Mouse (Mus musculus) liver, postnatal 0 days (tissue): ENCODE results near the gene Cds2. TPM values are rescaled to one million over a fixed set of nuclear protein-coding genes. Genes with fewer than 3 reads are reported as not detected.
A peak's percentile ranks its signal among the peaks of the same experiment; 100 is the strongest.
"Not testable (repeated sequence)": the region's sequence is repeated elsewhere in the genome, so short reads cannot be mapped to it uniquely, and the experiment has no call there.

Source experiments
- ATAC-seq: fragments of 200-750 bp; cut with Nextera tagmentation; 2 replicates; pipeline ENCODE4 v1.8.0; 2017; ENCODE audit warnings: mild to moderate bottlenecking, moderate library complexity
- DNase-seq: peaks from one replicate; pipeline ENCODE4 v3.0.0-alpha.2; 2016
- H3K27ac ChIP-seq: fragments of 300-500 bp; sonication (generic); 2 replicates; pipeline ENCODE4 v1.5.1; 2014; ENCODE audit warnings: antibody characterized with exemption, moderate library complexity, mild to moderate bottlenecking, low read depth
- H3K27me3 ChIP-seq: fragments of 300-500 bp; sonication (generic); 2 replicates; pipeline ENCODE4 v1.6.1; 2014; ENCODE audit warnings: low read length, control low read depth, mixed read lengths; ENCODE audit not compliant: insufficient read depth
- H3K36me3 ChIP-seq: fragments of 300-500 bp; sonication (generic); replicated peaks from 2 replicates; pipeline ENCODE4 v1.6.1; 2014; ENCODE audit warnings: mild to moderate bottlenecking, control low read depth, low read length, moderate library complexity, mixed read lengths; ENCODE audit not compliant: insufficient read depth
- H3K4me1 ChIP-seq: fragments of 300-500 bp; sonication (generic); 2 replicates; pipeline ENCODE4 v1.6.1; 2014; ENCODE audit warnings: antibody characterized with exemption, mild to moderate bottlenecking, control low read depth; ENCODE audit not compliant: insufficient read depth
- H3K4me2 ChIP-seq: fragments of 300-500 bp; sonication (generic); 2 replicates; pipeline ENCODE4 v1.6.1; 2014; ENCODE audit warnings: low read depth, mild to moderate bottlenecking, low read length, moderate library complexity, mixed read lengths
- H3K4me3 ChIP-seq: fragments of 300-500 bp; sonication (generic); 2 replicates; pipeline ENCODE4 v1.5.1; 2014; ENCODE audit warnings: low read depth, low read length
- H3K9ac ChIP-seq: fragments of 300-500 bp; sonication (generic); replicated peaks from 2 replicates; pipeline ENCODE4 v1.6.1; 2014; ENCODE audit warnings: mild to moderate bottlenecking, moderate library complexity
- H3K9me3 ChIP-seq: fragments of 300-500 bp; sonication (generic); 2 replicates; pipeline ENCODE4 v1.6.1; 2016; ENCODE audit warnings: mild to moderate bottlenecking, control low read depth, low read length, mixed read lengths
- CTCF ChIP-seq: sonication (generic); IDR thresholded peaks from 2 replicates; pipeline ENCODE4 v1.5.1; 2016; ENCODE audit warnings: antibody characterized with exemption, low read depth
- EP300 ChIP-seq: IDR thresholded peaks from 2 replicates; pipeline ENCODE4 v1.6.1; 2016; ENCODE audit warnings: antibody characterized with exemption, low read depth, mild to moderate bottlenecking
- WGBS: fragments of 180-500 bp; shearing (Covaris S2); extraction: QIAGEN DNeasy Blood & Tissue Kit; methylation state at CpG from one replicate; pipeline ENCODE4 v1.1.7; 2014; ENCODE audit not compliant: insufficient replicate concordance; 5-methylcytosine and 5-hydroxymethylcytosine counted together
- polyA plus RNA-seq: library from polyadenylated mRNA; unstranded; fragments of >200 nt; fragmentation: Nextera tagmentation; extraction: Ambion mirVana; gene quantifications from 2 replicates; pipeline ENCODE4 v1.2.1, GENCODE M21; 2015

Gene Cds2
- polyA plus RNA-seq, 1 experiment from 2014 or later, result 10.5 TPM

GRCm38 (mm10) chr2:132309398-132309930, 46.5 kb downstream of the Cds2 start:
- DNase-seq (no peak), ATAC-seq (no peak)
- Histone ChIP-seq H3K27me3 (no peaks in the 10 kb centered on the region), H3K4me1 (no peaks in the 10 kb centered on the region), H3K4me3 (no peak overlapping the region), H3K4me2 (no peak overlapping the region), H3K9ac (no peak overlapping the region), H3K36me3 (peaks cover 25% of the 10 kb centered on the region), H3K27ac (no peak overlapping the region), H3K9me3 (no peaks in the 10 kb centered on the region)
- 82% methylated on average over 6 of the region's 6 CpGs for WGBS
- TF ChIP-seq EP300, result no peak

- Histone ChIP-seq H3K4me3 (no peak overlapping the region), H3K27me3 (no peaks in the 10 kb centered on the region), H3K4me2 (no peak overlapping the region), H3K27ac (no peak overlapping the region), H3K9me3 (no peaks in the 10 kb centered on the region), H3K36me3 (peaks cover 5% of the 10 kb centered on the region), H3K4me1 (no peaks in the 10 kb centered on the region), H3K9ac (no peak overlapping the region)
- WGBS, result 71% methylated on average over 5 of the region's 5 CpGs
- ATAC-seq (no peak), DNase-seq (no peak)
- TF ChIP-seq EP300 (no peak), CTCF (no peak)
Measured at GRCm38 (mm10) chr2:132312616-132313015, 49.7 kb downstream of the Cds2 start.

- Histone ChIP-seq H3K4me2 (no peak overlapping the region), H3K4me1 (no peaks in the 10 kb centered on the region), H3K4me3 (no peak overlapping the region), H3K36me3 (no peaks in the 10 kb centered on the region; the same call in 1 of the 2 replicates), H3K27me3 (no peaks in the 10 kb centered on the region), H3K9ac (no peak overlapping the region), H3K9me3 (no peaks in the 10 kb centered on the region), H3K27ac (no peak overlapping the region)
- ATAC-seq, result no peak
- no peak for DNase-seq
- 80% methylated on average over 2 of the region's 2 CpGs for WGBS
- TF ChIP-seq CTCF (no peak), EP300 (no peak)
Measured at GRCm38 (mm10) chr2:132313568-132313967, 50.6 kb downstream of the Cds2 start.

DNA sequence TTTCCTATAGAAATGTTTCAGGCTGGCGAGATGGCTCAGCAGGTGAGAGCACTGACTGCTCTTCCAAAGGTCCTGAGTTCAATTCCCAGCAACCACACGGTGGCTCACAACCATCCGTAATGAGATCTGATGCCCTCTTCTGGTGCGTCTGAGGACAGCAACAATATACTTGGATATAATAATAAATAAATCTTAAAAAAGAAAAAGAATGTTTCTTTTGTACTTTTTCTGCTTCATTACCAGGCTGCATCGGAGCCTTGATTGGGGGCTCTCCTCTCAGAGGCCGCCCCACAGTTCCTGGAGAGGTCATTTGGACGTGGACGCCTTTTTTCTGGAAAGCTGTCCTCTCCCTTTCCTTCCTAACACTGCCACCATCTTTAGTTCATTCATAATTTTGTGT, 51.1 kb downstream of the Cds2 start:
- 81% methylated on average over 8 of the region's 8 CpGs for WGBS
- H3K36me3 ChIP-seq, result not testable (repeated sequence)

DNA sequence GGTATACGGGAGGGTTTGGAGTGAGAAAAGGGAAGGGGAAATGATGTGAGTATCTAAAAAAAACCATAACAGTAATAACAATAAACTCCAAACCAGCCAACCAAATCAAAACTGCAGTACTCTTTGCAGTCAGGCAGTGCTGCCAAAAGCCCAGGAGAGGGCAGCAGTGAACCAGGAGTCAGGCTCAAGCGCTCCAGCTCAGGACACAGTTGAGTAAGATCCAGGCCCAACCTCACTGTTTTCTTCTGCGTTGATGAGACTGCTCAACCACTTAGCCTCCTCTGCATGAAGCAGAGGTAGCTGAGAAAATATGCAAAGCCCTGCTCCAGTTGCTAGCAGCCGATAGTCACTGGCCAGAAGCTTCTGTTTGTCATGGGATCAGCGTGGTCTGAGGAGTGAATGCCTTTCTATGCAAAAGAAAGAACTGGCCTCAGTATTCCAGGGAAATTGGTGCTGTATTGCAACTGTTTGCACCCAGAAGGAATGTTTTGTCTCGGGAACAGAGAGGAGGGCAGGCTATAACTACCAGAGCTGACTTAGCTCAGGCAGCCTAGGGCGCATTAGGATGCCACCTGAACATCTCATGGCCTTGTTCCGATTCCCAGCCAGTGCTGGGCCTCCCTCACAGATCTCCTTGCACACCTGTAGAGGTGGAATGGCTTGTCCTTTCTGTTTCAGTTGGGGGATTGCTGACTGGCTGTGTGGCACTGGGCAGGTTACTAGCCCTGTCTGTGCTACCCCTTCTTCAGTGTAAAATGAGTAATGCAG, 53.3 kb downstream of the Cds2 start:
- TF ChIP-seq EP300, result no peak
- peak; percentile 91 for TF ChIP-seq CTCF
- 40% methylated on average over 8 of the region's 8 CpGs for WGBS
- no peak for ATAC-seq

More for the DNA sequence above, 51.1 kb downstream of the Cds2 start:
- ATAC-seq, H3K9me3 ChIP-seq, DNase-seq, H3K27me3 ChIP-seq, H3K4me2 ChIP-seq, H3K27ac ChIP-seq, H3K4me1 ChIP-seq, H3K4me3 ChIP-seq, H3K9ac ChIP-seq: not testable (repeated sequence)

GRCm38 (mm10) chr2:132317178-132317577, 54.2 kb downstream of the Cds2 start:
- no peak for TF ChIP-seq EP300
- TF ChIP-seq CTCF, result no peak
- H3K4me1 ChIP-seq, result no peaks in the 10 kb centered on the region

More for the DNA sequence above, 53.3 kb downstream of the Cds2 start:
- Histone ChIP-seq H3K4me1 (no peaks in the 10 kb centered on the region), H3K9ac (no peak overlapping the region), H3K4me2 (no peak overlapping the region), H3K9me3 (no peaks in the 10 kb centered on the region), H3K4me3 (no peak overlapping the region), H3K36me3 (no peaks in the 10 kb centered on the region), H3K27me3 (no peaks in the 10 kb centered on the region), H3K27ac (no peak overlapping the region)
- DNase-seq, result peak; percentile 65

More at GRCm38 (mm10) chr2:132317178-132317577, 54.2 kb downstream of the Cds2 start:
- Histone ChIP-seq H3K27me3 (no peaks in the 10 kb centered on the region), H3K36me3 (no peaks in the 10 kb centered on the region), H3K27ac (no peak overlapping the region), H3K4me2 (no peak overlapping the region), H3K9ac (no peak overlapping the region), H3K9me3 (no peaks in the 10 kb centered on the region), H3K4me3 (no peak overlapping the region)
- no peak for DNase-seq
- 78% methylated on average over 1 of the region's 1 CpGs for WGBS
- no peak for ATAC-seq
